Mouse (Mus musculus): ENCODE data around the gene Stoml3.

Stoml3 gene

DNA sequence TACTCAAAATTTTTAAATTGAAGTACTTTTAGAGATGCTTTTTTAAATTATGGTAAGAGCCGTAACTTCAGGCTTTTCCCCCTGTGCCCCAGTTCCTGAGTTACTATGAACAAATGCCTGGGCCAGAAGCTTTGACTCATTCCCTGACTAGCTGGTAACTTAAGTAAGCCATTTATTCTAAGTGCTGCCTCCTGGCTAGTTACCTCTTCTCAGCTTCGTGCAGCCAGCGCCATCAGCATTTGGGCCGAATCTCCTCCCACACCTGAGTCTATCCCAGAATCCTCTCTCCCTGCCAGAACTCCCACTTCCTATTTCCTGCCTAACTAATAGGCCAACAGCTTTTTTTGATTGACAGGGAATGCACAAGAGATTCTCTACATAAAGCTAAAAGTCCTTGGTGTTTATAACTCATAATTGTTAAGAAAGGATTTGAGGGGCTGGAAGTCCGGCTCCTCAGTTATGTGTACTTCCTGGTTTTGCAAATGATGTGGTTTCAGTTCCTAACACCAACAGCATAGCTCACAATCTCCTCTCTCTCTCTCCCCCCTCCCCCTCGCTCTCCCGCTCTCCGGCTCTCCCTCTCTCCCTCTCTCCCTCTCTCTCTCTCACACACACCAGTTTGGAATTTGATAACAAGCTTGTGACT lies 4.9 kb upstream of the Stoml3 start:
- no peak for DNase-seq

GRCm38 (mm10) chr3:53486561-53486960 lies 1.9 kb upstream of the Stoml3 start:
- no peak for DNase-seq

DNA sequence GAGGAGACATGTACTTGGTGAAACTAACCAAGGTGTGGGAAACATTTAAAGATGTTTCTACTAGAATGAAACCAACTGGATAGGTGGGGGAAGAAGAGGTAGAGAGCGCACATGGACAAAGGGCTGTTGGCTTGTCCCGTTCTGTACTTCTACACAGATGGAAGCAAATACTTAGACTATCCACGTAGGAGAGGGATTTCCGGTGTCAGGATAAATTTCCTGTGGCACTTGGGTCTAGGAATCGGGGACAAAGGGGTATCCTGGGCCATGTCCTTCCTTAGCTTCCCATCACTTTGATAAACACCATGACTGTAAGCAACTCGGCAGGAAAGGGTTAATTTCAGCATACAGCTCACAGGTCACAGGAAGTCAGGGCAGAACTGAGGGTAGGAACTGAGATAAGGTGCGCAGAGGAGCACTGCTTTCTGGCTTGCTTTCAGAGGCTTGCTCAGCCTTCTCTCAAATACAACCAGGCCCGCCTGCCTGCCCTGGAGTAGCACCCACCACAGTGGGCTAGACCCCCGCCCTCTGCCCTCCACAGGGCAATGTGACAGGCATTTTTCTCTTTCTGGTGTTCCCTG lies 1.4 kb upstream of the Stoml3 start:
- DNase-seq: no peak

DNA sequence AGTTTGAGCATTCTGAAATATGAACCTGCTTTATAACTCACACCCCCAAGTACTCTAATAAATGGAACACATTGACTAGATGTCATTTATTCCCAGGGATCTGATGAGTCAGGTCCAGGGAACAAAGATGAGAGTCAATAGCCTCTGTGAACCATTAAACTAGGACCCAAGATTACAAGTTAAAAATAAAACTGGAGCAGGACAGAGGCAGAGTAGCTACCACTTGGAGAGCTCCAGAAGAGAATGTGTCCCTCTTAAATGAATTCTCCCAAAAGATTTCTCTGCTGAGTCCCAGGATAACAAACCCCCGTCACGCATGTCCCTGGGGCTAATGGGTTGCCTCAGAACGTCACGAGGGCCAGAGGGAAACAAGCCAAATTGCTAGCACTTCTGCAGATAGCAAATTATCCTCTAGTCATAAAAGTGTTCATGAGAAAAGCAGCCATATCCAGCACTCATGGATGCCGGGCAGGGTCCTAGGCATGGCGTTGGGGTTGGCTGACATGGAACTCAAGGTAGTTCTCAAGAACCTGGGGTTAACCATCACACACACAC lies 10.0 kb downstream of the Stoml3 start:
- no peak for DNase-seq

- no peak for DNase-seq
Measured at GRCm38 (mm10) chr3:53502428-53502827, 14.0 kb downstream of the Stoml3 start.

DNA sequence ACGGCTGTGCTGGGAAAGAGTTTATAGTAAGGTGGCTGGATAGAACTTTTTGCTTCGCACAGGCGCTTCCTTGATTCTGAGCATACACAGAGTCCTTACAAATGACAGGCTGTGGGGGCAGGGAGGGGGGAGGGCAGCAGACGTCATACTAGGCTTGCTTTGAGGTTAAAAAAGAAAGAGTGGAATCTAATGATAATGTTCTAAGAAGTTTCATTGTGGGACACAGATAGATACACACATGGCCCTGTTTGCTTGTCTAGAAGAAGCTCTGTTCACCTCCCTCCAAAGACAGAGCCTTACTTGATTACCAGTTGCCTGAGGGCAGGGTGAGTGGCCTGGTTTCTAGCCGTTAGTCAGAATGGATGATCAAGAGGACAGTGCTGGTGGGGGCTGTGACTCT lies 24.6 kb downstream of the Stoml3 start:
- DNase-seq: no peak

DNA sequence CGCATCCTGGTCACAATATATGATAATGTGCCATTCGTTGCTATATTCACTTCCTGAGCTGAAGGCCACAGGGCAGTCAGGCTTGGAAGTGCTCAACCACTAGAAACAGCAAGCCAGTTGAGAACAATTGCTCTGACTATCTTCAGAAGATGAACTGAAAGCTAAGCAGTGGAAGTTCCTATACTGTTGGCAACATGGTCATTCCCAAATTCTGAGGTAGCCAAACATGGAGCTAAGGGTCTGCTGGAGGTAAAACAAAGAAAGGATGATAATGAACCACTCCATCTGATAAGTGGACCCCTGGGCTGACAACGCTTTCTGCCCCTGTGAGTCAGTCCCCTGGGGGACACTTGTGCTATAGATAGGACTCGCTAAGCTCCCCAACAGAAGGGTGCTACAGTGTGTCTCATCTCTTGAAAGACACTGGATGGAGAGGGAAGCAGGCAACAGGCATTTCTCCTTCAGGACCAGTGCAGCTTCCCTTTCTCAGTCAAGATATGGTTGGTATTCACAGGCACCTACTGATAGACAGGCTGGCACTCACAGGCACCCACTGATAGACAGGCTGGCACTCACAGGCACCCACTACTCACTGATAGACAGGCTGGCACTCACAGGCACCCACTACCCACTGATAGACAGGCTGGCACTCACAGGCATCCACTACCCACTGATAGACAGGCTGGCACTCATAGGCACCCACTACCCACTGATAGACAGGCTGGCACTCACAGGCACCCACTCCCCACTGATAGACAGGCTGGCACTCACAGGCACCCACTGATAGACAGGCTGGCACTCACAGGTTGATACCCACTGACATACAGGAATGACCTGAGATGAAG lies 26.0 kb downstream of the Stoml3 start:
- no peak for DNase-seq

DNA sequence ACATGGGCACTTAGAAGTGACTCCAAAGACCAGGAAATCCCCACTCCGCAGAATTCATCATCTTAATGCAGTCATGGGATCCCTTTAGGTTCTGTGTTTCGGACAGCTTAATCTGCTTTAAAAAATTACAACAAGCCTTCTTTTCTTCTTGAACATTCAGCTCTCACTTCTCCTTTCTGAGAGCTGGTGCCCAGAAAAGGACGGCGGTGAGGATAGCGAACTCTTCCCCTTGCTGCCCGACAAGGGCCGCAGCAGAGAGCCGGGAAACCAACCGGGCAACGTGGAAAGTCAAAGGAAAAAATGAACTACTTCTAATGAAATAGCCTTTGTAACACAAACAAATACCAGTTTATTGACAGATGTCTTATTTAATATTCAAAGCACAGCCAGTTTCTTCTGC lies 34.3 kb downstream of the Stoml3 start:
- no peak for DNase-seq

DNA sequence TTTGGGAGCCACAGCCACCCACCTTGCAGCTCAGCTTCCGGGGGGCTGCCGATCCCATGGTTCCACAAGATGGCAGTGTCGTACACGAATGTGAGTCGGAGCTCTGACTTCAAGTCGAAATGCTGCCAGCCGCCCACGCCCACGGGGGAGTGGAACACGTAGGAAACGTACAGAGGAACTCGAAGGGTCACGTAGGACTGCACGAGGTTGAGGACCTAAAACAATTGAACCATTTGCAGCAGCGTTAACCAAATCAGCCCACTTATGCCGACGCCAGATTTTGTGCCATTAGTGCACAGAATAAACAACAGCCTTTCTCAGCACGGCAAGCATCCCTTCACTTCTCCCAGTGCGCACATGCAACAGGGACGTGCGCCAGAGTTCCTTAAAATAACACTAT lies 37.3 kb downstream of the Stoml3 start:
- DNase-seq: peak; percentile 93

GRCm38 (mm10) chr3:53530305-53530704 lies 41.9 kb downstream of the Stoml3 start:
- no peak for DNase-seq

GRCm38 (mm10) chr3:53532091-53532490 lies 43.6 kb downstream of the Stoml3 start:
- no peak for DNase-seq

GRCm38 (mm10) chr3:53552691-53553090 lies 64.2 kb downstream of the Stoml3 start:
- no peak for DNase-seq

- DNase-seq: no peak
Measured at GRCm38 (mm10) chr3:53555031-53555952, 66.8 kb downstream of the Stoml3 start.

DNA sequence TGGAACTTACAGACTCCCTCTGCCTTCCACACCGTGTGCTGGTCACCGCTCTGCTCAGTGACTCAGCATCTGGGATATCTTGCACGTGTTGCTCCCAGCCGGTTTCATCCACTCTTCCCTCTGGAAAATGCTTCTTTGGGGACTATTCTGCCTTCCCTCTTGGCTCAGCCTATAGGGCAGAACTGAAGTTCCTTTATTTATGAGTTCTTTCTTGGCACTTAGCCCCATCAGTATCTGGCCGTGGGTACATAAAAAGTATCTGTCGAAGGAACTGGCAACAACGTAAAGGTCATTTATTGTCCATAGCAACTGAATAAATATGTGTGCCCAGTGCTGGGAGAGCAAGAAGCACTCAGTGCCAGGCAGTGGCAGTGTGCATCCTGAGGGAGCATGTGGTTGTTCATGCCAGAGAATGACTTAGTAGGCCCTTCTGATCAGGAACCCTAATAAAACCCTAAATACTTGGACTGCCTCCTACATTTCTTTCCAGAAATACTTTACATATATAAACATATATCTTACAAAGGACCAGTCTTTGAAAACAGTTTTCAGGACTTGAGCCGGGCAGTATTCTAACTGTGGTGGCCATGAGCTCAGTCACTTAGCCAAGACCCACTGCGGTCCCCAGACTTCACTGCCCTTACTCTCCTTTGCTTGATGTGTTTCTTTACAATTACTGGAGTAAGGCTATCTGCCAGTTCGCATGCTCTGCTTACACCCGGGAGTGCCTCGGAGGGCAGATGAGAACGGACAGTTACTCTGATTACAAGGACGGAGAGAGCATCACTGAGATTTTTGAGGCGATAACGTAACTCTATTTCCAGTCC lies 69.1 kb downstream of the Stoml3 start:
- no peak for DNase-seq

Measured in right cerebral cortex, postnatal 14 days (tissue).